Mouse (Mus musculus) liver, embryonic 14.5 days (tissue): ENCODE data around the gene Prkcb. TPM values are rescaled to one million over a fixed set of nuclear protein-coding genes. Genes with fewer than 3 reads are reported as not detected.

Source experiments
- ATAC-seq: fragments of 200-750 bp; cut with Nextera tagmentation; 2 replicates; pipeline ENCODE4 v1.8.0; 2017; ENCODE audit warnings: moderate number of reproducible peaks, mild to moderate bottlenecking, moderate library complexity; ENCODE audit not compliant: insufficient read depth
- DNase-seq, 3 experiments: peaks; one replicate each; pipeline ENCODE4 v3.0.0-alpha.2; 2012 to 2013; ENCODE audit warnings: low read depth in 3 of 3, low spot score in 3 of 3
- H3K27ac ChIP-seq: fragments of 300-500 bp; sonication (generic); 2 replicates; pipeline ENCODE4 v1.5.1; 2014; ENCODE audit warnings: moderate library complexity, mild to moderate bottlenecking, control low read depth, inconsistent platforms
- H3K27me3 ChIP-seq: fragments of 300-500 bp; sonication (generic); 2 replicates; pipeline ENCODE4 v1.6.1; 2014; ENCODE audit warnings: mild to moderate bottlenecking, low read length, moderate library complexity; ENCODE audit not compliant: control insufficient read depth, insufficient read depth
- H3K36me3 ChIP-seq: fragments of 300-500 bp; sonication (generic); replicated peaks from 2 replicates; pipeline ENCODE4 v1.6.1; 2014; ENCODE audit warnings: low read depth; ENCODE audit not compliant: control insufficient read depth, insufficient read depth
- H3K4me1 ChIP-seq, 2 experiments: fragments of 200-500 bp in 1 of 2; fragments of 300-500 bp in 1 of 2; sonication (generic) in 1 of 2; replicated peaks; 2 replicates each; pipeline ENCODE4 v1.6.1; 2012 to 2014; ENCODE audit warnings: antibody characterized with exemption in 1 of 2, inconsistent platforms in 1 of 2, low read length in 1 of 2; ENCODE audit not compliant: control insufficient read depth in 2 of 2, insufficient read depth in 2 of 2
- H3K4me2 ChIP-seq: fragments of 300-500 bp; sonication (generic); 2 replicates; pipeline ENCODE4 v1.6.1; 2014; ENCODE audit warnings: low read depth, mild to moderate bottlenecking, control low read depth, moderate library complexity
- H3K4me3 ChIP-seq, 2 experiments: fragments of 200-500 bp in 1 of 2; fragments of 300-500 bp in 1 of 2; sonication (generic) in 1 of 2; 2 replicates each; pipeline ENCODE4 v1.5.1; 2012 to 2014; ENCODE audit warnings: low read depth in 2 of 2, low read length in 2 of 2, mild to moderate bottlenecking in 2 of 2, control low read depth in 1 of 2, inconsistent platforms in 1 of 2, moderate library complexity in 1 of 2; ENCODE audit not compliant: insufficient read depth in 1 of 2
- H3K9ac ChIP-seq: fragments of 300-500 bp; sonication (generic); replicated peaks from 2 replicates; pipeline ENCODE4 v1.6.1; 2014; ENCODE audit warnings: mild to moderate bottlenecking, control low read depth, moderate library complexity
- H3K9me3 ChIP-seq: fragments of 300-500 bp; sonication (generic); 2 replicates; pipeline ENCODE4 v1.6.1; 2016; ENCODE audit warnings: low read length, mixed read lengths; ENCODE audit not compliant: control insufficient read depth
- CTCF ChIP-seq: IDR thresholded peaks from 2 replicates; pipeline ENCODE4 v1.5.1; 2016; ENCODE audit warnings: antibody characterized with exemption, low read depth, control low read depth
- EP300 ChIP-seq: IDR thresholded peaks from 2 replicates; pipeline ENCODE4 v1.6.1; 2016; ENCODE audit warnings: antibody characterized with exemption, low read depth
- WGBS: fragments of 180-500 bp; shearing (Covaris S2); extraction: QIAGEN DNeasy Blood & Tissue Kit; methylation state at CpG from one replicate; pipeline ENCODE4 v1.1.7; 2014; ENCODE audit not compliant: insufficient replicate concordance; 5-methylcytosine and 5-hydroxymethylcytosine counted together
- polyA plus RNA-seq, 2 experiments: library from polyadenylated mRNA; depleted of rRNA in 1 of 2; stranded (reverse) in 1 of 2; unstranded in 1 of 2; fragments of >200 nt; fragmentation: Nextera tagmentation in 1 of 2; extraction: Ambion mirVana in 1 of 2; gene quantifications; 2 replicates each; pipeline versions ENCODE4 v1.2.1 to v1.2.3; 2012 to 2014

The Prkcb gene
- polyA plus RNA-seq, 2 experiments: 1.6 to 2.3 TPM

GRCm38 (mm10) chr7:122565371-122565770 lies 276.8 kb downstream of the Prkcb start:
- no peaks in the 10 kb centered on the region for H3K36me3 ChIP-seq
- WGBS: 48% methylated on average over 1 of the region's 1 CpGs
- H3K4me2 ChIP-seq: no peak overlapping the region
- DNase-seq (no peak), ATAC-seq (no peak)
- TF ChIP-seq CTCF (no peak), EP300 (no peak)
- H3K4me1 ChIP-seq: no peaks in the 10 kb centered on the region
- H3K9me3 ChIP-seq: no peaks in the 10 kb centered on the region
- H3K27me3 ChIP-seq: no peaks in the 10 kb centered on the region
- H3K9ac ChIP-seq: no peak overlapping the region
- no peak overlapping the region for H3K4me3 ChIP-seq
- no peak overlapping the region for H3K27ac ChIP-seq

- no peak for ATAC-seq
- Histone ChIP-seq H3K4me2 (no peak overlapping the region), H3K9ac (no peak overlapping the region), H3K4me1 (no peaks in the 10 kb centered on the region), H3K9me3 (no peaks in the 10 kb centered on the region), H3K27ac (no peak overlapping the region), H3K4me3 (no peak overlapping the region), H3K27me3 (no peaks in the 10 kb centered on the region), H3K36me3 (no peaks in the 10 kb centered on the region)
- DNase-seq: no peak
- no peak for TF ChIP-seq EP300
- TF ChIP-seq CTCF: no peak
- WGBS: 48% methylated on average over 7 of the region's 7 CpGs
Measured at GRCm38 (mm10) chr7:122566011-122566410, 277.5 kb downstream of the Prkcb start.

GRCm38 (mm10) chr7:122568787-122569186 lies 280.2 kb downstream of the Prkcb start:
- DNase-seq (no peak), ATAC-seq (no peak)
- H3K9me3 ChIP-seq: no peaks in the 10 kb centered on the region
- H3K27ac ChIP-seq: no peak overlapping the region
- WGBS: 60% methylated on average over 7 of the region's 7 CpGs
- no peak overlapping the region for H3K9ac ChIP-seq
- no peak overlapping the region for H3K4me3 ChIP-seq
- no peaks in the 10 kb centered on the region for H3K36me3 ChIP-seq
- no peaks in the 10 kb centered on the region for H3K27me3 ChIP-seq
- TF ChIP-seq CTCF (no peak), EP300 (no peak)
- H3K4me2 ChIP-seq: no peak overlapping the region
- no peaks in the 10 kb centered on the region for H3K4me1 ChIP-seq

GRCm38 (mm10) chr7:122570407-122570806 lies 281.9 kb downstream of the Prkcb start:
- WGBS: 61% methylated on average over 4 of the region's 4 CpGs
- no peak for ATAC-seq
- H3K4me3 ChIP-seq: no peak overlapping the region

GRCm38 (mm10) chr7:122573101-122573635 lies 284.6 kb downstream of the Prkcb start:
- no peaks in the 10 kb centered on the region for H3K4me1 ChIP-seq
- H3K27ac ChIP-seq: no peak overlapping the region
- TF ChIP-seq CTCF: no peak
- no peak for TF ChIP-seq EP300
- no peak overlapping the region for H3K4me3 ChIP-seq
- DNase-seq: no peak
- H3K9ac ChIP-seq: no peak overlapping the region
- no peak for ATAC-seq
- 68% methylated on average over 3 of the region's 3 CpGs for WGBS
- no peaks in the 10 kb centered on the region for H3K9me3 ChIP-seq
- no peaks in the 10 kb centered on the region for H3K27me3 ChIP-seq
- no peaks in the 10 kb centered on the region for H3K36me3 ChIP-seq
- no peak overlapping the region for H3K4me2 ChIP-seq

More at GRCm38 (mm10) chr7:122570407-122570806, 281.9 kb downstream of the Prkcb start:
- H3K9ac ChIP-seq: no peak overlapping the region
- TF ChIP-seq CTCF (no peak), EP300 (no peak)
- DNase-seq: no peak
- no peaks in the 10 kb centered on the region for H3K4me1 ChIP-seq
- H3K36me3 ChIP-seq: no peaks in the 10 kb centered on the region
- no peaks in the 10 kb centered on the region for H3K27me3 ChIP-seq
- no peak overlapping the region for H3K4me2 ChIP-seq
- no peak overlapping the region for H3K27ac ChIP-seq
- no peaks in the 10 kb centered on the region for H3K9me3 ChIP-seq
